Mouse (Mus musculus) lung, embryonic 14.5 days (tissue): ENCODE data around the gene Ak1. TPM values are rescaled to one million over a fixed set of nuclear protein-coding genes. Genes with fewer than 3 reads are reported as not detected.
A peak's percentile ranks its signal among the peaks of the same experiment; 100 is the strongest.

Experiments used
- ATAC-seq: fragments of 200-750 bp; cut with Nextera tagmentation; 2 replicates; pipeline ENCODE4 v1.8.0; 2017; ENCODE audit warnings: mild to moderate bottlenecking, moderate TSS enrichment, moderate library complexity; ENCODE audit not compliant: insufficient read depth
- DNase-seq: peaks from one replicate; pipeline ENCODE4 v3.0.0-alpha.2; 2015
- H3K27ac ChIP-seq: fragments of 300-500 bp; sonication (generic); 2 replicates; pipeline ENCODE4 v1.5.1; 2014; ENCODE audit warnings: low read depth, mild to moderate bottlenecking, moderate library complexity
- H3K27me3 ChIP-seq: fragments of 300-500 bp; sonication (generic); 2 replicates; pipeline ENCODE4 v1.6.1; 2014; ENCODE audit warnings: low read length, control low read depth; ENCODE audit not compliant: insufficient read depth
- H3K36me3 ChIP-seq: fragments of 300-500 bp; sonication (generic); 2 replicates; pipeline ENCODE4 v1.6.1; 2014; ENCODE audit warnings: control low read depth; ENCODE audit not compliant: insufficient read depth
- H3K4me1 ChIP-seq: fragments of 300-500 bp; sonication (generic); 2 replicates; pipeline ENCODE4 v1.6.1; 2014; ENCODE audit warnings: antibody characterized with exemption, control low read depth; ENCODE audit not compliant: insufficient read depth
- H3K4me2 ChIP-seq: fragments of 300-500 bp; sonication (generic); 2 replicates; pipeline ENCODE4 v1.6.1; 2014; ENCODE audit warnings: mild to moderate bottlenecking
- H3K4me3 ChIP-seq: fragments of 300-500 bp; sonication (generic); 2 replicates; pipeline ENCODE4 v1.5.1; 2014; ENCODE audit warnings: low read depth, low read length
- H3K9ac ChIP-seq: fragments of 300-500 bp; sonication (generic); 2 replicates; pipeline ENCODE4 v1.6.1; 2014
- H3K9me3 ChIP-seq: fragments of 300-500 bp; sonication (generic); 2 replicates; pipeline ENCODE4 v1.6.1; 2016; ENCODE audit warnings: low read depth, low read length, control low read depth
- CTCF ChIP-seq: IDR thresholded peaks from 2 replicates; pipeline ENCODE4 v1.5.1; 2016; ENCODE audit warnings: antibody characterized with exemption, low read depth
- WGBS: fragments of 180-500 bp; shearing (Covaris S2); extraction: QIAGEN DNeasy Blood & Tissue Kit; methylation state at CpG from one replicate; pipeline ENCODE4 v1.1.7; 2014; 5-methylcytosine and 5-hydroxymethylcytosine counted together
- polyA plus RNA-seq: library from polyadenylated mRNA; unstranded; fragments of >200 nt; fragmentation: Nextera tagmentation; extraction: Ambion mirVana; gene quantifications from 2 replicates; pipeline ENCODE4 v1.2.1, GENCODE M21; 2014

Gene Ak1
- 34.3 and 35.8 TPM in 2 replicates for polyA plus RNA-seq

- Histone ChIP-seq H3K9me3 (0 out of 2 replicates have a peak, but pooled peaks cover 4% of the 10 kb centered on the region), H3K27me3 (no peaks in the 10 kb centered on the region), H3K4me3 (no peak within 1 kb of the TSS), H3K36me3 (peaks cover 26% of the 10 kb centered on the region), H3K4me2 (peak within 1 kb of the TSS; percentile 41), H3K4me1 (peaks cover 44% of the 10 kb centered on the region), H3K9ac (no peak within 1 kb of the TSS; the same call in 1 of the 2 replicates), H3K27ac (peak within 1 kb of the TSS; percentile 88)
- ATAC-seq, result no peak; the same call in 1 of the 2 replicates
- no peak for TF ChIP-seq CTCF
- DNase-seq, result no peak
- 9% methylated on average over 7 of the region's 7 CpGs for WGBS
Observed at GRCm38 (mm10) chr2:32621517-32621859, at the start of gene Ak1. TSS of gene Ak1 (plus strand) at chr2:32621758.

- DNase-seq (no peak), ATAC-seq (no peak)
- Histone ChIP-seq H3K9ac (no peak overlapping the region), H3K9me3 (no peaks in the 10 kb centered on the region), H3K4me2 (no peak overlapping the region), H3K27ac (no peak overlapping the region), H3K36me3 (peaks cover 28% of the 10 kb centered on the region), H3K4me1 (peaks cover 3% of the 10 kb centered on the region; the same call in 1 of the 2 replicates), H3K27me3 (no peaks in the 10 kb centered on the region), H3K4me3 (no peak overlapping the region)
- WGBS, result 86% methylated on average over 11 of the region's 11 CpGs
- no peak for TF ChIP-seq CTCF
Observed at GRCm38 (mm10) chr2:32572196-32572595, 49.4 kb upstream of the Ak1 start.

- DNase-seq (no peak), ATAC-seq (no peak)
- H3K27me3 ChIP-seq, result 0 out of 2 replicates have a peak, but pooled peaks cover 9% of the 10 kb centered on the region
- no peak for TF ChIP-seq CTCF
- WGBS, result 74% methylated on average over 6 of the region's 6 CpGs
- no peak within 1 kb of the TSS for H3K27ac ChIP-seq
- no peaks in the 10 kb centered on the region for H3K9me3 ChIP-seq
- H3K4me1 ChIP-seq, result peaks cover 3% of the 10 kb centered on the region; the same call in 1 of the 2 replicates
- H3K36me3 ChIP-seq, result peaks cover 11% of the 10 kb centered on the region; the same call in 1 of the 2 replicates
- H3K4me2 ChIP-seq, result peak within 1 kb of the TSS; percentile 85
- H3K9ac ChIP-seq, result 0 out of 2 replicates have a peak within 1 kb of the TSS, but pooled peaks have one; percentile 20
- peak within 1 kb of the TSS; percentile 40 for H3K4me3 ChIP-seq
Observed at GRCm38 (mm10) chr2:32574497-32574896, 47.1 kb upstream of the Ak1 start, which contains the start of gene Pip5kl1. TSS of gene Pip5kl1 (plus strand) at chr2:32574797.

- Histone ChIP-seq H3K9ac (0 out of 2 replicates have a peak overlapping the region, but pooled peaks have one; percentile 20), H3K9me3 (no peaks in the 10 kb centered on the region), H3K27me3 (0 out of 2 replicates have a peak, but pooled peaks cover 9% of the 10 kb centered on the region), H3K4me3 (peak overlapping the region; percentile 40), H3K4me2 (peak overlapping the region; percentile 85), H3K27ac (no peak overlapping the region), H3K4me1 (peaks cover 3% of the 10 kb centered on the region; the same call in 1 of the 2 replicates), H3K36me3 (peaks cover 11% of the 10 kb centered on the region; the same call in 1 of the 2 replicates)
- peak; percentile 79 for TF ChIP-seq CTCF
- 2% methylated on average over 26 of the region's 26 CpGs for WGBS
- ATAC-seq, result no peak
- peak; percentile 82 for DNase-seq
Observed at GRCm38 (mm10) chr2:32574901-32575585, 46.5 kb upstream of the Ak1 start.

- no peak for TF ChIP-seq CTCF
- DNase-seq (peak; percentile 73), ATAC-seq (peak; percentile 26; the same call in 1 of the 2 replicates)
- Histone ChIP-seq H3K4me3 (peak within 1 kb of the TSS; percentile 40), H3K27ac (no peak within 1 kb of the TSS), H3K4me2 (peak within 1 kb of the TSS; percentile 85), H3K9me3 (no peaks in the 10 kb centered on the region), H3K9ac (0 out of 2 replicates have a peak within 1 kb of the TSS, but pooled peaks have one; percentile 20), H3K36me3 (peaks cover 11% of the 10 kb centered on the region; the same call in 1 of the 2 replicates), H3K4me1 (peaks cover 3% of the 10 kb centered on the region; the same call in 1 of the 2 replicates), H3K27me3 (0 out of 2 replicates have a peak, but pooled peaks cover 9% of the 10 kb centered on the region)
- 6% methylated on average over 28 of the region's 28 CpGs for WGBS
Observed at GRCm38 (mm10) chr2:32575586-32576160, 45.9 kb upstream of the Ak1 start, which contains the start of gene 9430097D07Rik. TSS of gene 9430097D07Rik (minus strand) at chr2:32575684.

- Histone ChIP-seq H3K4me2 (no peak overlapping the region), H3K27me3 (0 out of 2 replicates have a peak, but pooled peaks cover 9% of the 10 kb centered on the region), H3K4me1 (peaks cover 2% of the 10 kb centered on the region; the same call in 1 of the 2 replicates), H3K27ac (no peak overlapping the region), H3K9ac (no peak overlapping the region), H3K4me3 (no peak overlapping the region), H3K36me3 (peaks cover 11% of the 10 kb centered on the region; the same call in 1 of the 2 replicates), H3K9me3 (no peaks in the 10 kb centered on the region)
- WGBS, result 80% methylated on average over 9 of the region's 9 CpGs
- DNase-seq, result no peak
- no peak for TF ChIP-seq CTCF
- ATAC-seq, result no peak
Observed at GRCm38 (mm10) chr2:32576532-32576931, 45.0 kb upstream of the Ak1 start.
